Comparison of ENCODE assay signal across 8 mouse cellular contexts in the genomic region with DNA sequence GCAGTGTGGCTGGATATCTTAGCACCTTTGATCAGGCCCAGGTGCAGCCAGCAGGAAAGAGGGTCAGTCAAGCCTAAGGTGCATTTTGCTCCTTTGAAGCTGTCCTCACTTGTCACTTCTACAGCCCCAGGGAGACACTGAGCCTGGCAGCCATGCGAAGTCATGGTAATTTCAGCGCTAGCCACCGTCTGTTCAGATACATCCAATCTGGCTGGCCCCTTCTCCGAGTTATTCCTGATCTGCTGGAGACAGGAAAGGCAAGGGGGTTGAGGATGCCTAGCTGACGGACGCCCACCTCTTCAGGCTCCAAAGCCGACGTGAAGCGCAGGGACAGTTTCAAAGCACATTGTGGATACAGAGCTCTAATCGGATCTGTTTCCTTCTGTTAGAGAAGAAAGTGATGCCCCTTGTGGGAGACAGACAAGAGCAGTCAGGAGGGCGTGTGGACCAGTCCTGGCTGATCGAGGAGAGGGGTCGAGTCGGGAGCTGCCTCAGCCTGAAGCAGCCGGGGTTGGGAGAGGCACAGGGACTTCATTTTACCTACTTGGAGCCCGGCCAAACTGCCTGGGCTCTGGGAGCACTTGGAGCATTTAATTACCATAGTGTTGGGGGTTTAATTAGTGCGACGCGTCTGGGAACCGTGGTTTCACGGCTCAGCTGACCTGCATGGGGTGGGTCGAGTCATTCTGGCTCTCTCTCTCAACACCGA. TPM values are rescaled to one million over a fixed set of nuclear protein-coding genes. Genes with fewer than 3 reads are reported as not detected.
A peak's percentile ranks its signal among the peaks of the same experiment; 100 is the strongest.
DNase-seq lines count a peak whose midpoint lies in the region; ATAC-seq lines count a peak whose summit lies in the region.

No protein-coding gene starts in this region.

- peak overlapping the region; percentile 85 for H3K27ac ChIP-seq in lung, embryonic 15.5 days
- H3K27ac ChIP-seq in hindbrain, embryonic 11.5 days (ENCODE audit: low read depth, low read length), result peak overlapping the region; percentile 30; the same call in 1 of the 2 replicates
- H3K27ac ChIP-seq in neural tube, embryonic 14.5 days (ENCODE audit: low read depth, low read length), result peak overlapping the region; percentile 78

- no peaks in the 10 kb centered on the region for H3K36me3 ChIP-seq in lung, embryonic 15.5 days
- no peaks in the 10 kb centered on the region for H3K36me3 ChIP-seq in hindbrain, embryonic 11.5 days (ENCODE audit: control insufficient read depth, insufficient read depth, low read length)
- no peaks in the 10 kb centered on the region for H3K36me3 ChIP-seq in neural tube, embryonic 14.5 days (ENCODE audit: control insufficient read depth, insufficient read depth, low read length)

- 14% methylated on average over 23 of the region's 23 CpGs for whole genome bisulfite sequencing in lung, embryonic 15.5 days
- 27% methylated on average over 23 of the region's 23 CpGs for WGBS in hindbrain, embryonic 11.5 days
- 7% methylated on average over 23 of the region's 23 CpGs for WGBS in neural tube, embryonic 14.5 days

- DNase-seq in lung, postnatal 36 days, result no peak
- peak; percentile 23 to 29 for DNase-seq in cerebellum, postnatal 36 days
- peak; percentile 30 for DNase-seq in hindbrain, embryonic 11.5 days (ENCODE audit: low spot score)
- peak; percentile 23 to 73 for DNase-seq in left cerebral cortex, postnatal 25 days (ENCODE audit: low spot score in 2 of 2)
- no peak for DNase-seq in adrenal gland, adult (ENCODE audit: inconsistent age in 2 of 2, low spot score in 1 of 2)
- DNase-seq in B cell, adult 2 months, result no peak

- ATAC-seq in lung, embryonic 15.5 days (ENCODE audit: borderline replicate concordance, extremely low read depth, low FRiP score, low TSS enrichment), result no peak
- peak; percentile 45; the same call in 1 of the 2 replicates for ATAC-seq in hindbrain, embryonic 11.5 days (ENCODE audit: low FRiP score)
- ATAC-seq in neural tube, embryonic 14.5 days (ENCODE audit: low read depth), result peak; percentile 73

- peak overlapping the region; percentile 33 for H3K4me2 ChIP-seq in lung, embryonic 15.5 days
- H3K4me2 ChIP-seq in hindbrain, embryonic 11.5 days (replicated peaks; ENCODE audit: low read depth, low read length), result 0 out of 2 replicates have a peak overlapping the region, but pooled peaks have one; percentile 3
- peak overlapping the region; percentile 29 for H3K4me2 ChIP-seq in neural tube, embryonic 14.5 days (ENCODE audit: low read depth, low read length)

- H3K4me1 ChIP-seq in lung, embryonic 15.5 days, result peaks cover 73% of the 10 kb centered on the region
- H3K4me1 ChIP-seq in hindbrain, embryonic 11.5 days (replicated peaks; ENCODE audit: control insufficient read depth, insufficient read depth, low read length), result peaks cover 16% of the 10 kb centered on the region
- peaks cover 24% of the 10 kb centered on the region for H3K4me1 ChIP-seq in neural tube, embryonic 14.5 days (ENCODE audit: control insufficient read depth, insufficient read depth, low read length)

- intact Hi-C loops in left cerebral cortex, postnatal 25 days (cut with DNase I), result no loop called here

- H3K27me3 ChIP-seq in lung, embryonic 15.5 days, result no peaks in the 10 kb centered on the region
- H3K27me3 ChIP-seq in hindbrain, embryonic 11.5 days (ENCODE audit: control insufficient read depth, insufficient read depth, low read length), result no peaks in the 10 kb centered on the region
- H3K27me3 ChIP-seq in neural tube, embryonic 14.5 days (ENCODE audit: control insufficient read depth, insufficient read depth, low read length), result no peaks in the 10 kb centered on the region

- no peaks in the 10 kb centered on the region for H3K9me3 ChIP-seq in lung, embryonic 15.5 days
- H3K9me3 ChIP-seq in hindbrain, embryonic 11.5 days (ENCODE audit: control insufficient read depth, low read length), result no peaks in the 10 kb centered on the region
- H3K9me3 ChIP-seq in neural tube, embryonic 14.5 days (ENCODE audit: control insufficient read depth, low read length), result no peaks in the 10 kb centered on the region

- H3K4me3 ChIP-seq in lung, embryonic 15.5 days, result 0 out of 2 replicates have a peak overlapping the region, but pooled peaks have one; percentile 0
- H3K4me3 ChIP-seq in hindbrain, embryonic 11.5 days (ENCODE audit: low read depth, low read length), result no peak overlapping the region
- no peak overlapping the region for H3K4me3 ChIP-seq in neural tube, embryonic 14.5 days (ENCODE audit: low read depth, low read length)

- H3K9ac ChIP-seq in lung, embryonic 15.5 days, result peak overlapping the region; percentile 32; the same call in 1 of the 2 replicates
- H3K9ac ChIP-seq in hindbrain, embryonic 11.5 days (ENCODE audit: low read depth, low read length), result peak overlapping the region; percentile 24; the same call in 1 of the 2 replicates
- no peak overlapping the region for H3K9ac ChIP-seq in neural tube, embryonic 14.5 days (replicated peaks; ENCODE audit: low read depth, low read length)

RNA-seq across cellular contexts. Expression of gene Piezo1, which starts 27.3 kb away (rescaled TPM):
- polyA plus RNA-seq in lung, embryonic 15.5 days (2015; fragmentation: Nextera tagmentation; extraction: Ambion mirVana), result 18.7 and 23.4 TPM in 2 replicates
- polyA plus RNA-seq in hindbrain, embryonic 11.5 days (2014; fragmentation: Nextera tagmentation; extraction: Ambion mirVana), result 5.2 and 5.3 TPM in 2 replicates
- 1 to 10 TPM; 5.6 to 6.3 TPM for total RNA-seq in left cerebral cortex, postnatal 25 days (2021)
- polyA plus RNA-seq in neural tube, embryonic 14.5 days (2014; fragmentation: Nextera tagmentation; extraction: Ambion mirVana), result 1.2 and 3.0 TPM in 2 replicates

RNA-seq across cellular contexts. Expression of gene Cdt1, which starts 44.0 kb away (rescaled TPM):
- polyA plus RNA-seq in lung, embryonic 15.5 days (2015; fragmentation: Nextera tagmentation; extraction: Ambion mirVana), result 42.7 and 44.9 TPM in 2 replicates
- 19.8 and 21.3 TPM in 2 replicates for polyA plus RNA-seq in hindbrain, embryonic 11.5 days (2014; fragmentation: Nextera tagmentation; extraction: Ambion mirVana)
- total RNA-seq in left cerebral cortex, postnatal 25 days (2021), result 1 to 10 TPM; 1.7 to 3.1 TPM
- 4.7 TPM in 2 replicates for polyA plus RNA-seq in neural tube, embryonic 14.5 days (2014; fragmentation: Nextera tagmentation; extraction: Ambion mirVana)

RNA-seq across cellular contexts. Expression of gene Ctu2, which starts 47.9 kb away (rescaled TPM):
- 38.3 and 46.8 TPM in 2 replicates for polyA plus RNA-seq in lung, embryonic 15.5 days (2015; fragmentation: Nextera tagmentation; extraction: Ambion mirVana)
- polyA plus RNA-seq in hindbrain, embryonic 11.5 days (2014; fragmentation: Nextera tagmentation; extraction: Ambion mirVana), result 65.6 and 67.5 TPM in 2 replicates
- 10 to 100 TPM; 19.5 to 23.2 TPM for total RNA-seq in left cerebral cortex, postnatal 25 days (2021)
- 67.6 and 74.5 TPM in 2 replicates for polyA plus RNA-seq in neural tube, embryonic 14.5 days (2014; fragmentation: Nextera tagmentation; extraction: Ambion mirVana)

RNA-seq across cellular contexts. Expression of gene Rnf166, which starts 47.9 kb away (rescaled TPM):
- polyA plus RNA-seq in lung, embryonic 15.5 days (2015; fragmentation: Nextera tagmentation; extraction: Ambion mirVana), result 40.5 and 43.9 TPM in 2 replicates
- 24.2 and 27.6 TPM in 2 replicates for polyA plus RNA-seq in hindbrain, embryonic 11.5 days (2014; fragmentation: Nextera tagmentation; extraction: Ambion mirVana)
- 10 to 100 TPM; 33.7 to 41.6 TPM for total RNA-seq in left cerebral cortex, postnatal 25 days (2021)
- 28.5 and 31.0 TPM in 2 replicates for polyA plus RNA-seq in neural tube, embryonic 14.5 days (2014; fragmentation: Nextera tagmentation; extraction: Ambion mirVana)

RNA-seq across cellular contexts. Expression of gene Aprt, which starts 52.9 kb away (rescaled TPM):
- polyA plus RNA-seq in lung, embryonic 15.5 days (2015; fragmentation: Nextera tagmentation; extraction: Ambion mirVana), result 314 and 327 TPM in 2 replicates
- polyA plus RNA-seq in hindbrain, embryonic 11.5 days (2014; fragmentation: Nextera tagmentation; extraction: Ambion mirVana), result 194 and 206 TPM in 2 replicates
- total RNA-seq in left cerebral cortex, postnatal 25 days (2021), result 10 to 100 TPM; 56.6 to 60.4 TPM
- 170 and 179 TPM in 2 replicates for polyA plus RNA-seq in neural tube, embryonic 14.5 days (2014; fragmentation: Nextera tagmentation; extraction: Ambion mirVana)

Comparison
In these comparisons a context has a peak if more than half of its experiments do, and no peak if none do; other contexts are left out.
1. H3K27ac ChIP-seq: peak in every context shown above with its lines; median percentile 85 in lung, embryonic 15.5 days; 78 in neural tube, embryonic 14.5 days; 30 in hindbrain, embryonic 11.5 days.
2. DNase-seq: peak in cerebellum, postnatal 36 days (2 of 2), hindbrain, embryonic 11.5 days (single experiment) and left cerebral cortex, postnatal 25 days (2 of 2); none in lung, postnatal 36 days (single experiment), adrenal gland, adult (0 of 2) and B cell, adult 2 months (0 of 2).
3. Peak in every context shown above with its lines, with median percentiles within 50 percentile points of each other: H3K4me2 ChIP-seq.